Mouse (Mus musculus): Measurements from ENCODE around the gene Gm10217. TPM values are rescaled to one million over a fixed set of nuclear protein-coding genes. Genes with fewer than 3 reads are reported as not detected.

Gm10217 gene
- not detected for polyA plus RNA-seq (2014; fragmentation: Illumina TruSeq; extraction: RNeasy Lipid Tissue Mini Kit (QIAGEN cat#74804))

DNA sequence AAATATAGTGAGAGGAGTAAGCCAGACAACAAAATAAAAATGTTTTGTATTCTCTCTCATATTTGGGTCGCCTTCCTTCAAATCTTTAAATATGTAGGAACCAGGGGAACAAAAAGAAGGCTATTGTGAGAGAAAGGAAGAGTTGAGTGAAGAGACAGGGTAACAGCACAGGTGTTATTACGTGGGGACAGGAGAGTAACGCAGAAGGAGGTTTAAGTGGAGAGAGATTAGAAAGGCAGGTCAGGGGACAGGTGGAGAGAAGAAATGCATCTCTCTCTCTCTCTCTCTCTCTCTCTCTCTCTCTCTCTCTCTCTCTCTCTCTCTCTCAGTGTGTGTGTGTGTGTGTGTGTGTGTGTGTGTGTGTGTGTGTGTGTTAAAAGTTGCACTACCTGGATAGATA lies at the start of gene Gm10217:
Gene Gm10217 (plus strand): TSS at position 301 of the 400 bp plus-strand sequence.

Other genes starting within 250 kb of the Gm10217 start
- gene Fam155a, start 93.1 kb upstream of the Gm10217 start, polyA plus RNA-seq (2014; fragmentation: Illumina TruSeq; extraction: RNeasy Lipid Tissue Mini Kit (QIAGEN cat#74804)) = 0.86 TPM
- 15.1 TPM for gene Lig4, start 113.4 kb downstream of the Gm10217 start, polyA plus RNA-seq (2014; fragmentation: Illumina TruSeq; extraction: RNeasy Lipid Tissue Mini Kit (QIAGEN cat#74804))
- 53.7 TPM for gene Abhd13, start 113.5 kb downstream of the Gm10217 start, polyA plus RNA-seq (2014; fragmentation: Illumina TruSeq; extraction: RNeasy Lipid Tissue Mini Kit (QIAGEN cat#74804))
- 2.5 TPM for gene Tnfsf13b, start 142.2 kb downstream of the Gm10217 start, polyA plus RNA-seq (2014; fragmentation: Illumina TruSeq; extraction: RNeasy Lipid Tissue Mini Kit (QIAGEN cat#74804))

Data from ovary, adult 10 weeks (tissue).